Mouse (Mus musculus): Measurements from ENCODE around the gene Cabp2.
"Not testable (repeated sequence)": the region's sequence is repeated elsewhere in the genome, so short reads cannot be mapped to it uniquely, and the experiment has no call there.

Cabp2 gene

DNA sequence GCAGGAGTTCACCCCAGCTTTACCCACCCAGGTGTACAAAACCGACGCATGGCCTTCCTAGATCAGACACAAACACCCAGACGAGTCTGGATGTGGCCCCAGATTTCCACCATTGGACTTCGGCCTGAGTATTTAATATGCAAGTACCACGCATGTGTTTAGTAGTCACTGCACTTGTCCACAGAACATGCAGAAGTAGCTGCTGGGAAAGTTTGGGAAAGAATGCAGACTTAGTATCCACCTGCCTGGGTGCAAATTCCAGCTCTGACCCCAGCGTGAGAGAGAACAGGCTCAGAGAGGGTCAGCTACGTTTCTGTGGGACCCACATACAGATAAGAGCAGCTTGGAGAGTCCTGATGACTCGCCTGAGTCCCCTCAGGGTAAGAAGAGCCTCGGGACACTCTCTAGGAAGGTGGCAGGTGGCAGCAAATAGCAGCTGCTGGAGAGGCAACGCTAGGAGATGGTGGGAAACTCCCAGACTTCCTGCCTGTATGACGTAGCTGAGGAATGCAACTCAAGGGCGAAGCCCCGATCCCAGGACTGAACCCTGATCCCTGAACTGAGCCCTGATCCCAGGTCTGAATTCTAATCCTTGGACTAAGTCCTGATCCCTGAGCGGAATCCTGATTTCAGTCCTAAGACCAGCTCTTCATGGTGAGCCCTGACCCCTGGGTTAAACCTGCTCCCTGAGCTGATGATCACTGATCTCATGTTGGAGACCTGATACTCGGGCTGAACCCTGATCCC, 25.3 kb upstream of the Cabp2 start:
- DNase-seq (ENCODE audit: low spot score in 2 of 2), result no peak

DNA sequence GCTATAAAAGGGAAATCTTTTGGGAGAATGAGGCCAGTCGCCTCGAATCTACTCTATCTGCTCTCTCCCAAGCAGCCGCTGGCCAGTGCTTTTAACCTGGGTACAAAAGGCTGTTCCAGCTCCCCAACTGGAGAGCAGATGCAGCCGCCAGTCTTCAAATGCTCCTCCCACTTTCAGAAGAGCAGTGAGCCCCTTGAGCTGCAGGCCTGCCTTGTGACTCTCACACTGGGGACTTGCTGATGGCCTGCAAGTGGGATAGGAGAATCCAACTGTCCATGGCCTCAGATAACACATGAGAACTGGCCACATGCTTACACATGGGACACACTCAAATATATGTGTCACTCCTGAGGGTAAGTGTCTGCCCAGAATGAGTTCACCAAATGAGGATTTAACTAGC, 24.7 kb upstream of the Cabp2 start:
- DNase-seq (ENCODE audit: low spot score in 2 of 2), result no peak

GRCm38 (mm10) chr19:4057389-4057788, 24.0 kb upstream of the Cabp2 start:
- no peak for DNase-seq (ENCODE audit: low spot score in 2 of 2)

- DNase-seq (ENCODE audit: low spot score in 2 of 2), result no peak
These were observed 23.4 kb upstream of the Cabp2 start for GRCm38 (mm10) chr19:4057962-4058361.

GRCm38 (mm10) chr19:4058581-4058980, 22.8 kb upstream of the Cabp2 start:
- DNase-seq (ENCODE audit: low spot score in 2 of 2), result no peak

DNA sequence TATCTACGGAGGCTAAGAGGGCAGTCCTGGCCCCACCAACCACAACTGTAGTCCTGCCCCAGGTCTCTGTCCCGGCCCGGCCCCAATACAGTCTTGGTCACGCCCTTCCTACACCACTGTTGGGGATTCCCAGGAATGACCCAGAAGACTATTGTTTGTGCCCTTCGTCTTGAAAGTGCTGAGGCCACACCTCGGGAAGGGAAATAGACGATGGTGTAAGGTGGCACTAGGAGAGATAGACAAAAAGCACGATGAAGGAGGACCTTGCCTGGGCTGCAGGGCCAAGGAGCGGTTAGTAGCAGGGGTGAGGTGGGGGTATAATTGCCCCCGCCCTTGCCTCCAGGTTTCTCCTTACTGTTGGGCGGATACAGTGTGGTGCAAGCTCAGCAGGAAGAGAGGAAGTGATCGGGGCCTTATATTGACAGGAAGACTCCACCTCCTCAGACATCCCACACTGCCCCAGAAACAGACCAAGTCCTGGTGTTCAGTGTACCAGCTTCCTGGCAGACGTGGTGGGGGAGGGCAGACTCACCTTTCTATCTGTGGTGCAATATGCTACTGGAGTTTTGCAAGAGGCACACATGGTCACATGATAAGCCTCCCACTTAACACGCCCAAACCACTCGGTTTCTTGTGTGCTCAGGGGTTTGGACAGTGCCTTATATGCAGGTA, 22.2 kb upstream of the Cabp2 start, which contains the start of gene Gstp3:
Gene Gstp3 (minus strand): TSS at position 501 of the 672 bp plus-strand sequence.
- peak in 1 of 2 experiments; percentile 47 for DNase-seq (ENCODE audit: low spot score in 2 of 2)

DNA sequence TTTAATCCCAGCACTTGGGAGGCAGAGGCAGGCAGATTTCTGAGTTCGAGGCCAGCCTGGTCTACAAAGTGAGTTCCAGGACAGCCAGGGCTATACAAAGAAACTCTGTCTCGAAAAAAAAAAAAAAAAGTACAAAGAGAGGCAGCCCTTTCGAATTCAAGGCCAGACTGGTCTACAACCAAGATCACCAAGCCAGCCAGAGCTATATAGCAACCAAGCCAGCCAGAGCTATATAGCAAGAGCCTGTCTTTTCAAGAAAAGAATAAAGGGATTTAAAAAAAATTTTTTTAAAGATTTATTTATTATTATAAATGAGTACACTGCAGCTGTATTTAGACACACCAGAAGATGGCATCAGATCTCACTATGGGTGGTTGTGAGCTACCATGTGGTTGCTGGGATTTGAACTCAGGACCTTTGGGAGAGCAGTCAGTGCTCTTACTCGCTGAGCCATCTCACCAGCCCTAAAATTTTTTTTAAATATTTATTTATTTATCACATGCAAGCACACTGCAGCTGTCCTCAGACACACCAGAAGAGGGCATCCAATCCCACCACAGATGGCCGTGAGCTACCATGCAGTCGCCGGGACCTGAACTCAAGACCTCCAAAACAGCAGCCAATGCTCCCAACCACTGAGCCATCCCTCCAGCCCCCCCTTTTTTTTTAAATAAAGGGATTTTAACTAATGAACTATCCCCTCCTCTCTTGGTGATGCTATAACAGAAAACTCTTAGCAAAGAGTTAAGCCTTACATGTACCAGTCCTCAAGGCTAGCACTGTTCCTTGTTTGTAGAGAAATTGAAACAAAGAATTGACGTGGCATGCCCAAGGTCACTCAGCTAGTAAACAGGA, 21.1 kb upstream of the Cabp2 start:
- not testable (repeated sequence) for DNase-seq (ENCODE audit: low spot score in 2 of 2)

GRCm38 (mm10) chr19:4060899-4061465, 20.4 kb upstream of the Cabp2 start:
- DNase-seq (ENCODE audit: low spot score in 2 of 2), result no peak

DNA sequence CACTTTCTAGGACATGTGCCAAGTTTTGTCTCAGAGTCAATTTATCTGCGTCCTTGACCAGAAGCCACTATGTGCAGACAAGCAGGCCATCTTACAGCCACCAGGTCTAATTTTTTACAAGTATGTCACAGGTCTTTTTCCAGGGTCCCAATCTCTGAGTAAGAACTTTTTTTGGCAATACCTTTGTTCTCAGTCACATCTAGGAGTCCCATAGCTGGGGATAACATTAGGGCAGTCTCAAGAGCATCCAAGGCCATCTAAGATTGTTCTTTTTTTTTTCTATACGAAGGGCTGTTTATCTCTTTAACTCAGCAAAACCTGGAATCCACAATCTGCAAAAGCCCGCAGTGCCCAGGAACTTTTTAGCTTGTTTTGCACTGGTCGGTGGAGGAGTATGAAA, 18.0 kb upstream of the Cabp2 start:
- not testable (repeated sequence) for DNase-seq (ENCODE audit: low spot score in 2 of 2)

- DNase-seq (ENCODE audit: low spot score in 2 of 2), result not testable (repeated sequence)
These were observed 16.9 kb upstream of the Cabp2 start for GRCm38 (mm10) chr19:4064501-4064900.

DNA sequence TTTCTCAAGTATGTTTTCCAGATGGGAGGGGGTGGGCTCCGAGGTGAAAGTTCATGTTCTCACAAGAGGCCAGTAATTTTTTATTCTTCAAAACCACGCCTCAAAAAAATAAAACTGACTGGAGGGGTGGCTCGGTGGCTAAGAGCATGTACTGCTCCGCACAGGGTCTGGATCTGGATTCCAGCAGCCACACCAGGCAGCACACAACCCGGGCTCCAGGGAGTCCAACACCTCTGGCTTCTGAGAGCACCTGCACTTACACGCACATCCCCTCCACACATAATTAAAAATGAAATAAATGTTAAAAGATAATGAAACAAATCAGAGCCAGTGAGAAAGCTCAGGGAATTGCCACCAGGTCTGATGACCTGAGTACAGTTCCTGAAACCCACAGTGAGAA, 15.1 kb upstream of the Cabp2 start:
- DNase-seq (ENCODE audit: low spot score in 2 of 2), result no peak

- DNase-seq (ENCODE audit: low spot score in 2 of 2), result no peak
These were observed 14.5 kb upstream of the Cabp2 start for GRCm38 (mm10) chr19:4066877-4067276.

GRCm38 (mm10) chr19:4068242-4068641, 13.1 kb upstream of the Cabp2 start:
- DNase-seq (ENCODE audit: low spot score in 2 of 2), result not testable (repeated sequence)

DNA sequence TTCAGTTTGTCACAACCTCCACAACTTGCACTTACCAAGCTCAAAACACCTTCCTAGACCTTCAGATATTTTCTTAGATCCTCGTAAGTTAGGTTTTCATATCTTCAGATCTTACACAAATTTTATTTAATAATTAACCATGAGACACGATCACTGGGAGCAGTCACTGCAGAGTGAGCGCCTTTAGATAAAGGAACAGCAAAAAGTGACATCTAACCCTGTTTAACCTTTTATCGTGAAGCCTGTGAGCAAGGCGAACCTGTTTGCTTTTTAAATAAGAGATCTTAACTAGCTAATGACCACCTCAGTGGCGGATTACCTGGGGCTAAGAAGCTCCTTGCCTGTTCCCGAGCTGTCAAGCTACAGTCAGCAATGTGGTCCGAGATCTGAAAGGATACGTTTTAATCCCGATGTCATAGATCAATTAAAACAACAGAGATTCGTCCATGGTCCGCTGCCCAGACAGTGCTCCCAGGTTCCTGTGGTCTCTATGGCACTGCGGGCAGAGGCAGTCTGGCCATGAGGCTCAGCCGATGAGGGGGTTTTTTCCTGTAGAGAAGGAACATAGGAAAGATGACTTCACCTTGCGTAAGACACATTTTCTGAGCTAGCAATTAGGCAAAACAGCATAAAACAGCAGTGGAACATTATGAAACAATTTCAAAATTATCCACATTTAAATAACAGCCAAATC, 12.5 kb upstream of the Cabp2 start:
- DNase-seq (ENCODE audit: low spot score in 2 of 2), result no peak

GRCm38 (mm10) chr19:4070311-4070710, 11.1 kb upstream of the Cabp2 start:
- no peak for DNase-seq (ENCODE audit: low spot score in 2 of 2)

- no peak for DNase-seq (ENCODE audit: low spot score in 2 of 2)
These were observed 10.6 kb upstream of the Cabp2 start for GRCm38 (mm10) chr19:4070756-4071155.

- no peak for DNase-seq (ENCODE audit: low spot score in 2 of 2)
These were observed 10.0 kb upstream of the Cabp2 start for GRCm38 (mm10) chr19:4071406-4071805.

DNA sequence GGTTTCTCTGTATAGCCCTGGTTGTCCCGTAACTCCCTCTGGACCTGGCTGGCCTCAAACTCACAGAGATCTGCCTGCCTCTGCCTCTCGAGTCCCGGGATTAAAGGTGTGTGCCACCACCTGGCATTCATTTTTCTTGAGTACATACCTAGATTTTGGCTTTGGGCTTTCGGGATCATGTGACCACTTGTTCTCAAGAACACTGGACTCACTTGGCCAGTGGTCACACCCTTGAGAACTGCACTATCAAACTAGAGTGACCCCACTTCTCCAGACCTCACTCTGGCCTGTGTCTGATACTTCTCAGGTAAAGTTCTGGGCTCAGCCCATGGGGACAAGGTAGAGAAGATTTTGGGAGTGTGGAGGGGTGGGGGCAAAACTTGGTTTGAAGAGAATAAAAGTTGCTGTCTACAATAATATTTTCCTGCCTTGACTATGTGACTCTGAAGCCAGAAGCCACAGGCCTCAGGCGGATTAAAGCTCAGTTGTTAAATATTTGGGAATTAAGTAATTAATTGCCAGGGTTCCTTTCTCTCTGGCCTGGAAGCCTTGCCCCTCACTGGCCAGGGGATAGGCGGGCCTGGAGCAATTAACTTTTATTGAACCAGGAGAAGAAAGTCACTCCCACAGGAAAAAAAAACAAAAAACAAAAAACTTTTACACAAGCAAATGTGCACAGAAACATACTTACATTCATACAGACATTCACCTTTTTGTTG, 8.5 kb upstream of the Cabp2 start:
- DNase-seq (ENCODE audit: low spot score in 2 of 2), result no peak

- DNase-seq (ENCODE audit: low spot score in 2 of 2), result no peak
These were observed 5.8 kb upstream of the Cabp2 start for GRCm38 (mm10) chr19:4075531-4075930.

DNA sequence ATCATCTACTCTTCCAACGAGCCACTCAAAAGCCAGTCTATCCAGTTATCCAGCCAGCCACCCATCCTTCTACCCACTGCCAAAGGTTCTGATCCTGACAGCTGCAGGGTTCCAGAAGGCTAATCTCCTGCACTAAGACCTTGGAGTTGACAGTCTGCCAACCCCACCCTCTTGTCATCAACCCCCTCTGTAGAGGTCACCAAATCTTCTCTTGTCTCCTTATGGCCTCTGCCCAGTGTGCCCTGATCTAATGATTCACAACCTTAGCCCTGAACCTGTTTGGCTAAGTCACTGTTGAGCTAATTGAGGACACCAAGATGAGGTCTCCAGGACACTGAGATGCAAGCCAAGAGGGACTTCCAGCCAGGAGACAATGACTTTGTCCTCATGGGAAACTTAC, 1.8 kb upstream of the Cabp2 start:
- DNase-seq (ENCODE audit: low spot score in 2 of 2), result no peak
